Mouse (Mus musculus): ENCODE measurements around the gene Fam71e1.

The Fam71e1 gene

GRCm38 (mm10) chr7:44533746-44534045 is 37.3 kb downstream of the Fam71e1 start:
- ATAC-seq (ENCODE audit: insufficient number of reproducible peaks, low FRiP score, low TSS enrichment): no peak

GRCm38 (mm10) chr7:44534242-44534641 is 37.9 kb downstream of the Fam71e1 start:
- no peak for ATAC-seq (ENCODE audit: insufficient number of reproducible peaks, low FRiP score, low TSS enrichment)

GRCm38 (mm10) chr7:44534656-44535441 is 38.5 kb downstream of the Fam71e1 start:
- no peak for ATAC-seq (ENCODE audit: insufficient number of reproducible peaks, low FRiP score, low TSS enrichment)

- no peak for ATAC-seq (ENCODE audit: insufficient number of reproducible peaks, low FRiP score, low TSS enrichment)
These were observed 39.5 kb downstream of the Fam71e1 start for GRCm38 (mm10) chr7:44535657-44536589.

- ATAC-seq (ENCODE audit: insufficient number of reproducible peaks, low FRiP score, low TSS enrichment): peak; percentile 50; the same call in 1 of the 2 replicates
These were observed 40.2 kb downstream of the Fam71e1 start for GRCm38 (mm10) chr7:44536590-44536968.

GRCm38 (mm10) chr7:44537009-44537408 is 40.6 kb downstream of the Fam71e1 start:
- no peak for ATAC-seq (ENCODE audit: insufficient number of reproducible peaks, low FRiP score, low TSS enrichment)

- ATAC-seq (ENCODE audit: insufficient number of reproducible peaks, low FRiP score, low TSS enrichment): no peak
These were observed 41.1 kb downstream of the Fam71e1 start for GRCm38 (mm10) chr7:44537496-44537895.

- no peak for ATAC-seq (ENCODE audit: insufficient number of reproducible peaks, low FRiP score, low TSS enrichment)
These were observed 42.6 kb downstream of the Fam71e1 start for GRCm38 (mm10) chr7:44538756-44539624.

- ATAC-seq (ENCODE audit: insufficient number of reproducible peaks, low FRiP score, low TSS enrichment): no peak
These were observed 46.2 kb downstream of the Fam71e1 start for GRCm38 (mm10) chr7:44542555-44542954.

- no peak for ATAC-seq (ENCODE audit: insufficient number of reproducible peaks, low FRiP score, low TSS enrichment)
These were observed 46.7 kb downstream of the Fam71e1 start for GRCm38 (mm10) chr7:44543071-44543470.

GRCm38 (mm10) chr7:44546274-44546673 is 49.9 kb downstream of the Fam71e1 start:
- no peak for ATAC-seq (ENCODE audit: insufficient number of reproducible peaks, low FRiP score, low TSS enrichment)

GRCm38 (mm10) chr7:44547041-44547440 is 50.7 kb downstream of the Fam71e1 start:
- no peak for ATAC-seq (ENCODE audit: insufficient number of reproducible peaks, low FRiP score, low TSS enrichment)

- ATAC-seq (ENCODE audit: insufficient number of reproducible peaks, low FRiP score, low TSS enrichment): no peak
These were observed 51.3 kb downstream of the Fam71e1 start for GRCm38 (mm10) chr7:44547725-44548124.

- peak; percentile 89 for ATAC-seq (ENCODE audit: insufficient number of reproducible peaks, low FRiP score, low TSS enrichment)
These were observed 52.2 kb downstream of the Fam71e1 start, which contains the start of gene Pold1 for GRCm38 (mm10) chr7:44548497-44549087. Pold1 (minus strand) TSS chr7:44548849.

GRCm38 (mm10) chr7:44549621-44550408 is 53.4 kb downstream of the Fam71e1 start:
- ATAC-seq (ENCODE audit: insufficient number of reproducible peaks, low FRiP score, low TSS enrichment): no peak

GRCm38 (mm10) chr7:44550409-44550678 is 54.0 kb downstream of the Fam71e1 start:
- ATAC-seq (ENCODE audit: insufficient number of reproducible peaks, low FRiP score, low TSS enrichment): no peak

All from cerebellum, adult (tissue).